Mouse (Mus musculus) testis, adult 2 months (tissue): ENCODE measurements around the gene Serbp1. TPM values are rescaled to one million over a fixed set of nuclear protein-coding genes. Genes with fewer than 3 reads are reported as not detected.
"Not testable (repeated sequence)": the region's sequence is repeated elsewhere in the genome, so short reads cannot be mapped to it uniquely, and the experiment has no call there.

Source experiments
- H3K27ac ChIP-seq: fragments of 200-500 bp; 2 replicates; pipeline ENCODE4 v1.5.1; 2012; ENCODE audit warnings: low read depth, low read length; ENCODE audit not compliant: control insufficient read depth, insufficient read depth
- H3K27me3 ChIP-seq: fragments of 200-500 bp; 2 replicates; pipeline ENCODE4 v1.6.1; 2012; ENCODE audit warnings: mild to moderate bottlenecking, low read length, moderate library complexity; ENCODE audit not compliant: control insufficient read depth, insufficient read depth
- H3K36me3 ChIP-seq: fragments of 200-500 bp; 2 replicates; pipeline ENCODE4 v1.6.1; 2012; ENCODE audit warnings: mild to moderate bottlenecking, low read length; ENCODE audit not compliant: control insufficient read depth, insufficient read depth
- H3K4me1 ChIP-seq: fragments of 200-500 bp; 2 replicates; pipeline ENCODE4 v1.6.1; 2012; ENCODE audit warnings: low read length; ENCODE audit not compliant: control insufficient read depth, insufficient read depth
- H3K4me3 ChIP-seq: fragments of 200-500 bp; 2 replicates; pipeline ENCODE4 v1.5.1; 2012; ENCODE audit warnings: low read depth, mild to moderate bottlenecking, low read length, moderate library complexity, mixed read lengths; ENCODE audit not compliant: control insufficient read depth
- CTCF ChIP-seq: fragments of 200-500 bp; IDR thresholded peaks from 2 replicates; pipeline ENCODE4 v1.5.1; 2012; ENCODE audit warnings: low read depth, mild to moderate bottlenecking, inconsistent platforms, low read length, moderate library complexity; ENCODE audit not compliant: control insufficient read depth, insufficient read depth, insufficient replicate concordance
- POLR2A ChIP-seq: fragments of 200-500 bp; IDR thresholded peaks from 2 replicates; pipeline ENCODE4 v1.6.1; 2012; ENCODE audit warnings: low read depth, mild to moderate bottlenecking, inconsistent platforms, low read length, moderate library complexity; ENCODE audit not compliant: control insufficient read depth
- polyA plus RNA-seq: library from polyadenylated mRNA; depleted of rRNA; stranded (reverse); fragments of >200 nt; gene quantifications from 2 replicates; pipeline ENCODE4 v1.2.3, GENCODE M21; 2012

Gene Serbp1
- polyA plus RNA-seq, 1 experiment: 57.3 TPM

GRCm38 (mm10) chr6:67205081-67206037 is 32.6 kb upstream of the Serbp1 start:
- H3K27ac ChIP-seq: no peak overlapping the region
- H3K4me3 ChIP-seq: peak overlapping the region; percentile 80
- H3K27me3 ChIP-seq: no peaks in the 10 kb centered on the region
- no peaks in the 10 kb centered on the region for H3K36me3 ChIP-seq
- no peaks in the 10 kb centered on the region for H3K4me1 ChIP-seq
- TF ChIP-seq CTCF: no peak
- TF ChIP-seq POLR2A: no peak

DNA sequence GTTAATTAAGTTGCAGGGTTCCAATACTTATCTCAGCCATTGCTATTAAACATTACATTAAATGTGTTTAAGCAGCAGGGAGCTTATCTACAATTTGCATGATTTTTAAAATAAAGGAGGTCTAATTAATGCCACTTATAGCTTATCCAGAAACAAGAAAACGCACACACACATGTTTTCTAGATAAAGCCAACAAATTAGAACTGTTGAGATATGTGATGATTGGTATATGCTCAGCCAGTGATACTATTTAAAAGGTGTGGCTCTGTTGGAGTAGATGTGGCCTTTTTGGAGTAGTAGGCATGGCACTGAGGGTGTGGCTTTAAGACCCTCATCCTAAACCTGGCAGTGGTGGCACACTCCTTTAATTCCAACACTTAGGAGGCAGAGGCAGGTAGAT is 25.6 kb upstream of the Serbp1 start:
- no peaks in the 10 kb centered on the region for H3K27me3 ChIP-seq
- H3K27ac ChIP-seq: no peak overlapping the region
- H3K4me1 ChIP-seq: no peaks in the 10 kb centered on the region
- TF ChIP-seq CTCF (no peak), POLR2A (no peak)
- no peak overlapping the region for H3K4me3 ChIP-seq
- no peaks in the 10 kb centered on the region for H3K36me3 ChIP-seq

DNA sequence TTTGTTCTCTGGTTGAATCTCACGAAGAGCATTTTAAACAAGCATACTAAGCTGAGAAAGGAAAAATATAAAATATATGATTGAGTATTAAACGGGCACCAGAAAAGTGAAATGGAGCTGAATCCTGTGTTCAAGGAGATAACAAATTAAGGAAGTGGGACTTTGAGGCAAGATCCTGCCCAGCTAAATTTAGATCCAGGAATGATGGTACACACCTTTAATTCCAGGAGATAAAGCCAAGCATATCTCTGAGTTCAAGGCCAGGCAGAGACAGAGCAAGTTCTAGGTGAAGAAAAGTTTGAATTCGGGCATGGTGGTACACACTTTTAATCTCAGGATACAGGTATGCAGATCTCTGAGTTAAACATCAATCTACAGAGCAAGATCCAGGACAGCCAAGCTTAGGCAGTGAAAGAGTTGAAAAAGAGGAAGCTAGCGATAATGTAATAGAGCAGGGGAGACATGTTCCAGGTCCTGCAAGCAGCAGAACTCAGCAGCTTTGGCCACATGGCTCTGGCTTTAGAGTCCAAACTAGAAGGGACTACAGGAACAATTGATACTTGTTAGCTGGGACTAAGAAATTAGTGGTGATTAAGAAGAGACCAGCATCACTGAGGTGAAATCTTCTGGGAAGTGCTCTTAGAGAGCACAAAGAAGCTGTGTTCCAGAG is 24.4 kb upstream of the Serbp1 start:
- H3K4me1 ChIP-seq: no peaks in the 10 kb centered on the region
- no peak overlapping the region for H3K27ac ChIP-seq
- no peaks in the 10 kb centered on the region for H3K27me3 ChIP-seq
- TF ChIP-seq CTCF (no peak), POLR2A (no peak)
- H3K4me3 ChIP-seq: no peak overlapping the region
- H3K36me3 ChIP-seq: no peaks in the 10 kb centered on the region

- no peak overlapping the region for H3K4me3 ChIP-seq
- no peaks in the 10 kb centered on the region for H3K36me3 ChIP-seq
- no peaks in the 10 kb centered on the region for H3K4me1 ChIP-seq
- H3K27me3 ChIP-seq: no peaks in the 10 kb centered on the region
- H3K27ac ChIP-seq: no peak overlapping the region
- no peak for TF ChIP-seq CTCF
- TF ChIP-seq POLR2A: no peak
These were observed 20.6 kb upstream of the Serbp1 start for GRCm38 (mm10) chr6:67217402-67217801.

GRCm38 (mm10) chr6:67217846-67218245 is 20.1 kb upstream of the Serbp1 start:
- no peaks in the 10 kb centered on the region for H3K36me3 ChIP-seq
- H3K4me3 ChIP-seq: no peak overlapping the region
- H3K27ac ChIP-seq: no peak overlapping the region
- H3K4me1 ChIP-seq: no peaks in the 10 kb centered on the region
- TF ChIP-seq POLR2A (no peak), CTCF (no peak)
- no peaks in the 10 kb centered on the region for H3K27me3 ChIP-seq

GRCm38 (mm10) chr6:67218566-67218965 is 19.4 kb upstream of the Serbp1 start:
- Histone ChIP-seq H3K27me3 (no peaks in the 10 kb centered on the region), H3K4me1 (no peaks in the 10 kb centered on the region), H3K36me3 (no peaks in the 10 kb centered on the region), H3K4me3 (no peak overlapping the region), H3K27ac (no peak overlapping the region)
- no peak for TF ChIP-seq POLR2A
- TF ChIP-seq CTCF: no peak

GRCm38 (mm10) chr6:67219931-67220330 is 18.0 kb upstream of the Serbp1 start:
- not testable (repeated sequence) for H3K4me1 ChIP-seq, H3K27ac ChIP-seq, H3K4me3 ChIP-seq, H3K27me3 ChIP-seq, H3K36me3 ChIP-seq
